Mouse (Mus musculus) midbrain, postnatal 0 days (tissue): Measurements from ENCODE around the gene Cldn6. TPM values are rescaled to one million over a fixed set of nuclear protein-coding genes. Genes with fewer than 3 reads are reported as not detected.

Source experiments
- ATAC-seq: fragments of 200-750 bp; cut with Nextera tagmentation; 2 replicates; pipeline ENCODE4 v1.8.0; 2017; ENCODE audit warnings: moderate number of reproducible peaks, mild to moderate bottlenecking, moderate TSS enrichment, moderate library complexity; ENCODE audit not compliant: low FRiP score
- DNase-seq: peaks from one replicate; pipeline ENCODE4 v3.0.0-alpha.2; 2015; ENCODE audit warnings: low spot score
- H3K27ac ChIP-seq: fragments of 300-500 bp; sonication (generic); 2 replicates; pipeline ENCODE4 v1.5.1; 2014; ENCODE audit warnings: low read depth, mild to moderate bottlenecking, low read length, mixed read lengths
- H3K27me3 ChIP-seq: fragments of 300-500 bp; sonication (generic); 2 replicates; pipeline ENCODE4 v1.6.1; 2014; ENCODE audit warnings: low read length, control low read depth, mixed read lengths; ENCODE audit not compliant: insufficient read depth
- H3K36me3 ChIP-seq: fragments of 300-500 bp; sonication (generic); 2 replicates; pipeline ENCODE4 v1.6.1; 2014; ENCODE audit warnings: low read length, control low read depth, mixed read lengths; ENCODE audit not compliant: insufficient read depth
- H3K4me1 ChIP-seq: fragments of 300-500 bp; sonication (generic); 2 replicates; pipeline ENCODE4 v1.6.1; 2014; ENCODE audit warnings: mild to moderate bottlenecking, control low read depth, antibody characterized with exemption, low read length, mixed read lengths; ENCODE audit not compliant: insufficient read depth
- H3K4me2 ChIP-seq: fragments of 300-500 bp; sonication (generic); 2 replicates; pipeline ENCODE4 v1.6.1; 2014; ENCODE audit warnings: low read depth, mild to moderate bottlenecking, low read length, mixed read lengths; ENCODE audit not compliant: poor library complexity, severe bottlenecking
- H3K4me3 ChIP-seq: fragments of 300-500 bp; sonication (generic); 2 replicates; pipeline ENCODE4 v1.5.1; 2014; ENCODE audit warnings: low read depth, mild to moderate bottlenecking, low read length, moderate library complexity
- H3K9ac ChIP-seq: fragments of 300-500 bp; sonication (generic); replicated peaks from 2 replicates; pipeline ENCODE4 v1.6.1; 2014; ENCODE audit warnings: mild to moderate bottlenecking, low read length, moderate library complexity, mixed read lengths; ENCODE audit not compliant: poor library complexity, severe bottlenecking
- H3K9me3 ChIP-seq: fragments of 300-500 bp; sonication (generic); 2 replicates; pipeline ENCODE4 v1.6.1; 2016; ENCODE audit warnings: low read length, control low read depth
- CTCF ChIP-seq: IDR thresholded peaks from 2 replicates; pipeline ENCODE4 v1.5.1; 2016; ENCODE audit warnings: antibody characterized with exemption, mild to moderate bottlenecking
- WGBS: fragments of 180-500 bp; shearing (Covaris S2); extraction: QIAGEN DNeasy Blood & Tissue Kit; methylation state at CpG from one replicate; pipeline ENCODE4 v1.1.7; 2014; 5-methylcytosine and 5-hydroxymethylcytosine counted together
- polyA plus RNA-seq: library from polyadenylated mRNA; unstranded; fragments of >200 nt; fragmentation: Nextera tagmentation; extraction: Ambion mirVana; gene quantifications from 2 replicates; pipeline ENCODE4 v1.2.1, GENCODE M21; 2015
- total RNA-seq: library from RNA; depleted of rRNA; stranded (reverse); fragments of >200 nt; gene quantifications from 2 replicates; pipeline ENCODE4 v1.2.3, GENCODE M21; 2014

Gene Cldn6
- total and polyA plus RNA-seq, 2 experiments from 2014 or later = 0.56 to 0.60 TPM

GRCm38 (mm10) chr17:23676473-23677031, 2.5 kb upstream of the Cldn6 start:
- Histone ChIP-seq H3K4me3 (peak overlapping the region; percentile 43), H3K4me1 (peaks cover 19% of the 10 kb centered on the region), H3K4me2 (peak overlapping the region; percentile 96), H3K27ac (no peak overlapping the region), H3K36me3 (no peaks in the 10 kb centered on the region), H3K27me3 (peaks cover 28% of the 10 kb centered on the region), H3K9me3 (no peaks in the 10 kb centered on the region), H3K9ac (peak overlapping the region; percentile 42)
- ATAC-seq (no peak), DNase-seq (no peak)
- WGBS = 2% methylated on average over 36 of the region's 37 CpGs
- TF ChIP-seq CTCF = no peak

DNA sequence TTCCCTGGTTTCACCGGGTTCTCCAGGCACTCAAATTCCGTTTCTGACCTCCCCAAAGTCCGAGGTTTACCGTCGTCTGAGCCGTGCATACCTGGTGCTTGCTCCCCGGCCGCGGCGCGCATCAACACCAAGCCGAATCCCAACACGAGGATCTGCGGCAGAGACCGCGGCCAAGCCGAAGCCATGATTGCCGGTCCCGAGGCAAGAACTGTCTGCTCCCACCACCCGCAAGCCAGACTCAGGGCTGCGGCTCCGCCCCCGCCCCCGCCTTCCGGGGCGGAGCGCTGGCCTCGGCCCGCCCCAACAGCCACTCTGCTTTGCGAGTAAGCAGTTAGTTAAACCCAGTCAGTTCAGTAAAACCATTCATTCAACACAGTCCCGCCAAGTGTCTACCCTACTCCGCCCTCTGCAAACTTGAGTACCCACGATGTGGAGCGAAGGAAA, 1.8 kb upstream of the Cldn6 start, which contains the start of gene Tnfrsf12a:
Tnfrsf12a (minus strand) TSS at position 233 of the 444 bp plus-strand sequence.
- DNase-seq = peak; percentile 76
- TF ChIP-seq CTCF = no peak
- no peak within 1 kb of the TSS for H3K27ac ChIP-seq
- H3K4me1 ChIP-seq = peaks cover 19% of the 10 kb centered on the region
- WGBS = under 1% methylated on average over 34 of the region's 34 CpGs
- peak within 1 kb of the TSS; percentile 52 for H3K9ac ChIP-seq
- H3K4me2 ChIP-seq = peak within 1 kb of the TSS; percentile 96
- H3K36me3 ChIP-seq = no peaks in the 10 kb centered on the region
- H3K27me3 ChIP-seq = peaks cover 34% of the 10 kb centered on the region
- no peaks in the 10 kb centered on the region for H3K9me3 ChIP-seq
- H3K4me3 ChIP-seq = peak within 1 kb of the TSS; percentile 43
- ATAC-seq = no peak

- DNase-seq = no peak
- 79% methylated on average over 9 of the region's 9 CpGs for WGBS
Observed at GRCm38 (mm10) chr17:23680336-23680735, 1.3 kb downstream of the Cldn6 start.

DNA sequence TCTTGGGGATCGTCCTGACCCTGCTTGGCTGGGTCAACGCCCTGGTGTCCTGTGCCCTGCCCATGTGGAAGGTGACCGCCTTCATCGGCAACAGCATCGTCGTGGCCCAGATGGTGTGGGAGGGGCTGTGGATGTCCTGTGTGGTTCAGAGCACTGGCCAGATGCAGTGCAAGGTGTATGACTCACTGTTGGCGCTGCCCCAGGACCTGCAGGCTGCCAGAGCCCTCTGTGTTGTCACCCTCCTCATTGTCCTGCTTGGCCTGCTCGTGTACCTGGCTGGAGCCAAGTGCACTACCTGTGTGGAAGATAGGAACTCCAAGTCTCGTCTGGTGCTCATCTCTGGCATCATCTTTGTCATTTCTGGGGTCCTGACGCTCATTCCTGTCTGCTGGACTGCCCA, 2.0 kb downstream of the Cldn6 start:
- H3K9ac ChIP-seq = no peak overlapping the region
- DNase-seq (no peak), ATAC-seq (no peak)
- no peaks in the 10 kb centered on the region for H3K9me3 ChIP-seq
- H3K27me3 ChIP-seq = peaks cover 46% of the 10 kb centered on the region
- H3K4me1 ChIP-seq = peaks cover 6% of the 10 kb centered on the region
- 82% methylated on average over 10 of the region's 10 CpGs for WGBS
- H3K27ac ChIP-seq = no peak overlapping the region
- no peaks in the 10 kb centered on the region for H3K36me3 ChIP-seq
- H3K4me2 ChIP-seq = no peak overlapping the region
- no peak for TF ChIP-seq CTCF
- H3K4me3 ChIP-seq = no peak overlapping the region

More at GRCm38 (mm10) chr17:23680336-23680735, 1.3 kb downstream of the Cldn6 start:
- H3K27ac ChIP-seq = no peak overlapping the region
- no peak overlapping the region for H3K4me3 ChIP-seq
- H3K9ac ChIP-seq = no peak overlapping the region
- H3K36me3 ChIP-seq = no peaks in the 10 kb centered on the region
- H3K4me1 ChIP-seq = peaks cover 6% of the 10 kb centered on the region
- no peak for ATAC-seq
- no peaks in the 10 kb centered on the region for H3K9me3 ChIP-seq
- peaks cover 46% of the 10 kb centered on the region for H3K27me3 ChIP-seq
- H3K4me2 ChIP-seq = no peak overlapping the region
- no peak for TF ChIP-seq CTCF

DNA sequence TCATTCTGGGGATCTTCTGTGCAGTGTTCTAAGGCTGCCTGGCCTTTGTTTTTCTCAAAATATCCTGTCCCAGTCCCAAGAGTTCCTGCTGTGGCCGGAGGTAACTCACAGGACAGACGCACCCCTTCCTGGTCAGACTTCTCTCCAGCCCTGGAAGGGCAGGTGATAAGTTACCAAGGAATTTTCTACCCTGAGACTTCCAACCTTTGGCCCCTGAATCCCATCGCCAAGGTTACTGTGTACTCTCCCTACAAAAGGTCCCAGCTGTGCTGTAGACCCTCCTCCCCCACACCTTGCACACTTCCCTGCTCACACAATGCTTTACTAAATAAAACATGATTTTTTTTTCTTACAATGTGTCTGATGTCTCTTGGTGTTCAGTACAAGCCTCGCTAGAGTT, 3.0 kb downstream of the Cldn6 start:
- Histone ChIP-seq H3K4me1 (peaks cover 2% of the 10 kb centered on the region; the same call in 1 of the 2 replicates), H3K9me3 (no peaks in the 10 kb centered on the region), H3K4me2 (no peak overlapping the region), H3K4me3 (no peak overlapping the region), H3K27ac (no peak overlapping the region), H3K36me3 (no peaks in the 10 kb centered on the region), H3K27me3 (peaks cover 46% of the 10 kb centered on the region), H3K9ac (no peak overlapping the region)
- DNase-seq = no peak
- ATAC-seq = no peak
- no peak for TF ChIP-seq CTCF
- WGBS = 64% methylated on average over 4 of the region's 4 CpGs

DNA sequence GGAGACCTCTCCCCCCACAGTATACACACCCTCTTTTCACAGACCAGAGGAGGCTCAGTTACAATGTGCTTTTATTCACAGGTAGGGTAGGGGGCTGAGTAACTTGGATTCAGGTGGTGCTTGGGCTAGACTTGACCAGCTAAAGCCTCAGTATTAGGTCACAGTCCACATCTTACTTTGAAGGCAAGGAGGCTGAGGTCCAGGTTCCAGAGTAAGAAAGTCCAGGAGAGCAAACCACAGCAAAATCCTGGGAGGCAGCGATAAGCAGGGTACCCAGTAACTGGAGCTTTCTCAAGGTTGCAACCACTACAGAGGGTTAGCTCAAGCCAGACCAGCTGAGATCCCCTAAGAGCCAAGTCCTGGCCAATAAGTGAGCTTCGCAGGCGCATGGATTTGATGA, 3.5 kb downstream of the Cldn6 start:
- no peak overlapping the region for H3K27ac ChIP-seq
- no peak overlapping the region for H3K4me2 ChIP-seq
- 77% methylated on average over 3 of the region's 3 CpGs for WGBS
- no peaks in the 10 kb centered on the region for H3K9me3 ChIP-seq
- H3K4me3 ChIP-seq = no peak overlapping the region
- TF ChIP-seq CTCF = no peak
- H3K9ac ChIP-seq = no peak overlapping the region
- H3K4me1 ChIP-seq = peaks cover 2% of the 10 kb centered on the region; the same call in 1 of the 2 replicates
- no peaks in the 10 kb centered on the region for H3K36me3 ChIP-seq
- peaks cover 46% of the 10 kb centered on the region for H3K27me3 ChIP-seq
- no peak for DNase-seq
- no peak for ATAC-seq
